Mouse (Mus musculus): ENCODE data around the gene Olfr1045. TPM values are rescaled to one million over a fixed set of nuclear protein-coding genes. Genes with fewer than 3 reads are reported as not detected.
"Not testable (repeated sequence)": the region's sequence is repeated elsewhere in the genome, so short reads cannot be mapped to it uniquely, and the experiment has no call there.

The Olfr1045 gene
- total RNA-seq (2021), result not detected
- long read RNA-seq, experiment 1, result 0 reads
- long read RNA-seq, experiment 2, result 0 reads

- no peak for DNase-seq
- intact Hi-C loops (cut with DNase I; ENCODE audit: low total_unique reads), result no loop called here
Observed at GRCm38 (mm10) chr2:86202909-86203308, at the start of gene Olfr1045. TSS of gene Olfr1045 (minus strand) at chr2:86203009.

DNA sequence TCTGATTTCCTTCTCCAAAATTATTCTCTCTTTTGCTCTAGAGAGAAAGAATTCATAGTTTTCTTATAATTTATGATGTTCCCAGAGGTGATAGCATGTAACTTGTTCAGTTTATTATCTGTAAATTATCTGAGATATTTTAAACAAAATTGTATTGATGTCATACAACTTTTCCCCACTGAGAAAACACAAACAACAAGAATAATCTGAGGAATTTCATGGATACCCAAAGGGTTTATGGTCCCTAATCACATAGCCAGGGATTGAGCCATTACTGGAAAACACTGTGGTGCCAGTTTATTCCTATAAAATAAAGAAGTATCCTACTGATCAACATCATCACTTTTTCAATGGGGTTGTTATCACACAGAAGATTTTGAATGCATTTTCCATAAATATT lies 37.4 kb upstream of the Olfr1045 start, which contains the start of gene Olfr1048:
Gene Olfr1048 (minus strand): TSS at position 101 of the 400 bp plus-strand sequence.
- intact Hi-C loops (cut with DNase I; ENCODE audit: low total_unique reads), result no loop called here
- DNase-seq, result no peak

DNA sequence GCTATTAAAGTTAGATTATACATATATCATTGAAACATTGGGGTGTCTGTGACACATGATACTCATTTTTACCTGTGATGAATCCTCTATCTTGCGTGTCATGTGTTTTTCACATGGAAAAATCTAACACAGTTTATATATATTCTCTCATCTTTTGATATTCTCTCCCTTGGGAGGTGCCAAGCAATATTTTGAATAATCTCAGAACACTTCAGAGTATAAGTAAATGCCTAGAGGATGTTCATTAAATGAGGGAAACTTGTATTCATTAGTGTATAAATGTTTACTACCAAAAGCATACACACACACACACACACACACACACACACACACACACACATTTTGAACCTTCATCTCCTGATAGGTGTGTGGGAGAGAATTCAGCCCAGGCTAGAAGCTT lies 28.5 kb upstream of the Olfr1045 start, which contains the start of gene Olfr1047:
Gene Olfr1047 (minus strand): TSS at position 101 of the 400 bp plus-strand sequence.
- DNase-seq, result no peak
- intact Hi-C loops (cut with DNase I; ENCODE audit: low total_unique reads), result no loop called here

- intact Hi-C loops (cut with DNase I; ENCODE audit: low total_unique reads), result no loop called here
- no peak for DNase-seq
Observed at GRCm38 (mm10) chr2:86219214-86219613, 16.4 kb upstream of the Olfr1045 start, which contains the start of gene Olfr1046. TSS of gene Olfr1046 (minus strand) at chr2:86219314.

- intact Hi-C loops (cut with DNase I; ENCODE audit: low total_unique reads), result no loop called here
- no peak for DNase-seq
Observed at GRCm38 (mm10) chr2:86195863-86196262, 6.9 kb downstream of the Olfr1045 start.

GRCm38 (mm10) chr2:86185583-86185982 lies 17.2 kb downstream of the Olfr1045 start, which contains the start of gene Olfr52:
TSS of gene Olfr52 (minus strand) at chr2:86185683.
- no peak for DNase-seq
- intact Hi-C loops (cut with DNase I; ENCODE audit: low total_unique reads), result no loop called here

- intact Hi-C loops (cut with DNase I; ENCODE audit: low total_unique reads), result no loop called here
- DNase-seq, result no peak
Observed at GRCm38 (mm10) chr2:86179950-86180349, 22.9 kb downstream of the Olfr1045 start.

DNA sequence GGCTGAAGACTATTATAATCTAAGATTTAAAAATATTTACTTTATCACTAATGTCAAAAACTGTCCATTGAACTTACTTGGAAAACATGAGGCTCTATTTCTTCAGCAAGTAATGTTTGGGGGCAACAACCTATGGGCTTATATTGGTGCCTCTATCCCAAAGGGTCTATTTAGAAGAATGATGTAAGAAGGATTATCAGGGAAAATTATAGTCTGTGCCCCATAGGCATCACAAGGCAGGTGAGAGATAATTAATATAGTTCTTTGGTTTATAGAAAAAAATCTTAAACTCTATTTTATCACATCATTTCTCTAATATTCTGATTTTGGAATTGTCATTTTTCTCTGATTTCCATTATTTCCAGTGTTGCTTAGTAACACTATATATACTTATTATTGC lies 25.1 kb downstream of the Olfr1045 start, which contains the start of gene Olfr1044:
Gene Olfr1044 (minus strand): TSS at position 101 of the 400 bp plus-strand sequence.
- intact Hi-C loops (cut with DNase I; ENCODE audit: low total_unique reads), result no loop called here
- no peak for DNase-seq

GRCm38 (mm10) chr2:86175422-86175821 lies 27.4 kb downstream of the Olfr1045 start:
- DNase-seq; intact Hi-C loops (cut with DNase I; ENCODE audit: low total_unique reads): not testable (repeated sequence)

- intact Hi-C loops (cut with DNase I; ENCODE audit: low total_unique reads), result no loop called here
- DNase-seq, result no peak
Observed at GRCm38 (mm10) chr2:86167422-86167821, 35.4 kb downstream of the Olfr1045 start, which contains the start of gene Olfr1043. TSS of gene Olfr1043 (minus strand) at chr2:86167522.

DNA sequence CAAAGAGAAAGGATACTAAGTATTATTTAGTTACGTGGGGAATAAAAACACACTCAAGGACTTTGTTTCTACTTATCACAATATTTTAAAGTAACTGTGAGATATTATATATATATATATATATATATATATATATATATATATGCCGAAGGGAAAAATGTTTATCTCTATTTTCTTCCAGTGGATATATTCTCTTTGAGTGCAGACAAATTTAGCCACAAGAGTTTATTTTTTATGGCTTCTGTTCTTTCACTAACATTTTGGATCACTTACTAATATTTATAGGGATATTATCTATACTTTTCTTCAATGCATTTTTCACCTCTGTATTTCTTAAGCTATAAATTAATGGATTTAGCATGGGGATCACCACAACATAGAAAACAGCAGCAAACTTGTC lies 41.1 kb downstream of the Olfr1045 start, which contains the start of gene Olfr1042:
Gene Olfr1042 (minus strand): TSS at position 101 of the 400 bp plus-strand sequence.
- no peak for DNase-seq
- intact Hi-C loops (cut with DNase I; ENCODE audit: low total_unique reads), result no loop called here

GRCm38 (mm10) chr2:86146632-86147031 lies 56.2 kb downstream of the Olfr1045 start, which contains the start of gene Olfr1040:
TSS of gene Olfr1040 (minus strand) at chr2:86146732.
- intact Hi-C loops (cut with DNase I; ENCODE audit: low total_unique reads), result no loop called here
- DNase-seq, result no peak

Other genes with a start within 250 kb of the Olfr1045 start
- gene Olfr1029, start 229.1 kb downstream of the Olfr1045 start, total RNA-seq (2021), result not detected
- gene Olfr1030, start 223.7 kb downstream of the Olfr1045 start, total RNA-seq (2021), result not detected
- gene Olfr1031, start 212.7 kb downstream of the Olfr1045 start, total RNA-seq (2021), result not detected
- gene Olfr1032, start 197.5 kb downstream of the Olfr1045 start, total RNA-seq (2021), result not detected
- gene Olfr1033, start 182.4 kb downstream of the Olfr1045 start, total RNA-seq (2021), result under 1 TPM in 1 of 2 experiments, not detected in 1; 0.64 TPM
- gene Olfr1034, start 157.1 kb downstream of the Olfr1045 start, total RNA-seq (2021), result not detected
- not detected for gene Olfr1036, start 129.0 kb downstream of the Olfr1045 start, total RNA-seq (2021)
- not detected for gene Olfr1037, start 115.6 kb downstream of the Olfr1045 start, total RNA-seq (2021)
- gene Olfr1039, start 67.1 kb downstream of the Olfr1045 start, total RNA-seq (2021), result not detected
- gene Olfr1040, start 56.3 kb downstream of the Olfr1045 start, total RNA-seq (2021), result not detected
- gene Olfr1042, start 41.2 kb downstream of the Olfr1045 start, total RNA-seq (2021), result not detected
- not detected for gene Olfr1043, start 35.5 kb downstream of the Olfr1045 start, total RNA-seq (2021)
- not detected for gene Olfr1044, start 25.2 kb downstream of the Olfr1045 start, total RNA-seq (2021)
- not detected for gene Olfr52, start 17.3 kb downstream of the Olfr1045 start, total RNA-seq (2021)
- not detected for gene Olfr1046, start 16.3 kb upstream of the Olfr1045 start, total RNA-seq (2021)
- gene Olfr1047, start 28.4 kb upstream of the Olfr1045 start, total RNA-seq (2021), result not detected
- not detected for gene Olfr1048, start 37.3 kb upstream of the Olfr1045 start, total RNA-seq (2021)
- not detected for gene Olfr1049, start 55.3 kb upstream of the Olfr1045 start, total RNA-seq (2021)
- gene Olfr1051, start 76.1 kb upstream of the Olfr1045 start, total RNA-seq (2021), result not detected
- gene Olfr1052, start 89.4 kb upstream of the Olfr1045 start, total RNA-seq (2021), result not detected
- gene Olfr1053, start 112.3 kb upstream of the Olfr1045 start, total RNA-seq (2021), result not detected
- not detected for gene Olfr1054, start 132.4 kb upstream of the Olfr1045 start, total RNA-seq (2021)
- gene Olfr1055, start 147.3 kb upstream of the Olfr1045 start, total RNA-seq (2021), result not detected
- not detected for gene Olfr1056, start 159.5 kb upstream of the Olfr1045 start, total RNA-seq (2021)
- gene Olfr1057, start 175.4 kb upstream of the Olfr1045 start, total RNA-seq (2021), result not detected
- gene Olfr1058, start 185.6 kb upstream of the Olfr1045 start, total RNA-seq (2021), result not detected
- gene Olfr1061, start 211.0 kb upstream of the Olfr1045 start, total RNA-seq (2021), result not detected
- gene Olfr1062, start 223.7 kb upstream of the Olfr1045 start, total RNA-seq (2021), result not detected
- not detected for gene Olfr1065, start 247.6 kb upstream of the Olfr1045 start, total RNA-seq (2021)